ENCODE assay signal across 8 mouse cellular contexts in the genomic region with DNA sequence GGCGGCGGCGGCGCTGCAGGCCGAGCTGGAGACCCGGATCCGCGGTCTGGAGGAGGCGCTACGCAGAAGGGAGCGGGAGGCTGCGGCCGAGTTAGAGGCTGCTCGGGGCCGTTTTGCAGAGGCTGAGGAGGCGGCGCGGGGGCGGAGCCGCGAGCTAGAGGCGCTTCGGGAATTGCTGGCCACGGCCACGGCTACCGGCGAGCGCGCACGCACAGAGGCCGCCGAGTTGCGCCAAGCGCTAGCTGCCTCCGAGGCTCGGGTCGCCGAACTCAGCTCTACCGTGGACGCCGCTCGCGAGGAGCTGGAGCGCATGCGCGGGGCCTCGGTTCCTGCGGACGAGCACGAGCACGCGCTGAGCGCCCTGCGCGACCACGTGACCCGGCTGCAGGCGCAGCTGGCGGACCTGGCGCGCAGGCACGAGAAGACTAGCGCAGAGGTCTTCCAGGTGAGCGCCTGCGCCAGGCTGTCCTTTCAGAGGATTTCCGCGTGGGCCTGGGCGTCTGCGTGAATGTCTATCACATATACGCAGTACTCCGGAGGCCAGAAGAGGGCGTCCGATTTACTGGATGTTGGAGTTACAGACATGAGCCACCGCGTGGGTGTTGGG. TPM values are rescaled to one million over a fixed set of nuclear protein-coding genes. Genes with fewer than 3 reads are reported as not detected.
DNase-seq lines count a peak whose midpoint lies in the region; ATAC-seq and TF ChIP-seq lines count a peak whose summit lies in the region.

No protein-coding gene starts in this region.

- H3K36me3 ChIP-seq in embryonic facial prominence, embryonic 13.5 days: 0 out of 2 replicates have a peak, but pooled peaks cover 3% of the 10 kb centered on the region
- no peaks in the 10 kb centered on the region for H3K36me3 ChIP-seq in heart, adult 2 months (ENCODE audit: control insufficient read depth, insufficient read depth, low read length)
- H3K36me3 ChIP-seq in limb, embryonic 13.5 days: no peaks in the 10 kb centered on the region
- H3K36me3 ChIP-seq in midbrain, embryonic 16.5 days (ENCODE audit: control insufficient read depth, insufficient read depth, low read length): no peaks in the 10 kb centered on the region

- TF ChIP-seq CTCF in heart, adult 2 months (IDR thresholded peaks at IDR 0.05): peak; percentile 69

- ATAC-seq in embryonic facial prominence, embryonic 13.5 days (ENCODE audit: insufficient number of reproducible peaks, insufficient read depth, low FRiP score, low TSS enrichment, low read depth): peak; percentile 84
- ATAC-seq in limb, embryonic 13.5 days (ENCODE audit: low FRiP score, low read depth): peak; percentile 92
- ATAC-seq in midbrain, embryonic 16.5 days: peak; percentile 89

- TF ChIP-seq EP300 in heart, adult 2 months (IDR thresholded peaks at IDR 0.05; ENCODE audit: insufficient read depth, low read depth, low read length): no peak; the same call in 1 of the 2 replicates

- H3K79me2 ChIP-seq in heart, adult 2 months (replicated peaks; ENCODE audit: control insufficient read depth, insufficient read depth, low read length): no peaks in the 10 kb centered on the region

- peak; percentile 83 for TF ChIP-seq POLR2A in heart, adult 2 months (IDR thresholded peaks at IDR 0.05; ENCODE audit: insufficient read depth, low read depth, low read length)

- DNase-seq in 3134 (ENCODE audit: extremely low read depth, insufficient read length, low spot score): peak; percentile 99
- peak; percentile 97 to 98 for DNase-seq in adrenal gland, postnatal 36 days
- DNase-seq in heart, adult 2 months: peak; percentile 96 to 98
- peak; percentile 96 to 97 for DNase-seq in kidney, adult 8-10 months
- peak; percentile 87 to 95 for DNase-seq in spleen, postnatal 10 days (ENCODE audit: low spot score in 2 of 2)

- no peaks in the 10 kb centered on the region for H3K9me3 ChIP-seq in embryonic facial prominence, embryonic 13.5 days
- no peaks in the 10 kb centered on the region for H3K9me3 ChIP-seq in limb, embryonic 13.5 days
- no peaks in the 10 kb centered on the region for H3K9me3 ChIP-seq in midbrain, embryonic 16.5 days (replicated peaks; ENCODE audit: control insufficient read depth, low read length, poor library complexity, severe bottlenecking)

- peaks cover 24% of the 10 kb centered on the region for H3K4me1 ChIP-seq in embryonic facial prominence, embryonic 13.5 days
- peaks cover 3% of the 10 kb centered on the region for H3K4me1 ChIP-seq in heart, adult 2 months (ENCODE audit: control insufficient read depth, insufficient read depth, low read length)
- peaks cover 19% of the 10 kb centered on the region for H3K4me1 ChIP-seq in limb, embryonic 13.5 days
- peaks cover 29% of the 10 kb centered on the region for H3K4me1 ChIP-seq in midbrain, embryonic 16.5 days (ENCODE audit: control insufficient read depth, insufficient read depth, low read length)

- peak overlapping the region; percentile 83 for H3K4me3 ChIP-seq in embryonic facial prominence, embryonic 13.5 days
- peak overlapping the region; percentile 72 for H3K4me3 ChIP-seq in heart, adult 2 months
- H3K4me3 ChIP-seq in limb, embryonic 13.5 days: peak overlapping the region; percentile 81
- peak overlapping the region; percentile 75 for H3K4me3 ChIP-seq in midbrain, embryonic 16.5 days (ENCODE audit: low read depth, low read length)

- H3K27me3 ChIP-seq in embryonic facial prominence, embryonic 13.5 days: no peaks in the 10 kb centered on the region
- no peaks in the 10 kb centered on the region for H3K27me3 ChIP-seq in heart, adult 2 months (ENCODE audit: control insufficient read depth, insufficient read depth, low read length)
- no peaks in the 10 kb centered on the region for H3K27me3 ChIP-seq in limb, embryonic 13.5 days
- H3K27me3 ChIP-seq in midbrain, embryonic 16.5 days (ENCODE audit: control insufficient read depth, insufficient read depth, low read depth, low read length): no peaks in the 10 kb centered on the region

- H3K27ac ChIP-seq in embryonic facial prominence, embryonic 13.5 days: peak overlapping the region; percentile 97
- H3K27ac ChIP-seq in heart, adult 2 months: peak overlapping the region; percentile 97
- peak overlapping the region; percentile 98 for H3K27ac ChIP-seq in limb, embryonic 13.5 days
- H3K27ac ChIP-seq in midbrain, embryonic 16.5 days (ENCODE audit: low read length): peak overlapping the region; percentile 92

- intact Hi-C loops in heart, adult 2 months (cut with DNase I): loop anchor here (2.0 kb wide), 1 partner anchor 17 kb away; a partner anchor contains a TSS

- peak overlapping the region; percentile 89 for H3K4me2 ChIP-seq in embryonic facial prominence, embryonic 13.5 days
- peak overlapping the region; percentile 93 for H3K4me2 ChIP-seq in limb, embryonic 13.5 days (replicated peaks)
- H3K4me2 ChIP-seq in midbrain, embryonic 16.5 days (ENCODE audit: low read length): peak overlapping the region; percentile 78

- peak overlapping the region; percentile 97 for H3K9ac ChIP-seq in embryonic facial prominence, embryonic 13.5 days
- H3K9ac ChIP-seq in heart, adult 2 months (ENCODE audit: low read depth, low read length): peak overlapping the region; percentile 98
- peak overlapping the region; percentile 94 for H3K9ac ChIP-seq in limb, embryonic 13.5 days
- peak overlapping the region; percentile 86 for H3K9ac ChIP-seq in midbrain, embryonic 16.5 days (ENCODE audit: low read depth, low read length)

- under 1% methylated on average over 69 of the region's 75 CpGs for WGBS in embryonic facial prominence, embryonic 13.5 days
- under 1% methylated on average over 75 of the region's 75 CpGs for WGBS in heart, adult 2 months
- WGBS in limb, embryonic 13.5 days: under 1% methylated on average over 75 of the region's 75 CpGs
- WGBS in midbrain, embryonic 16.5 days: 1% methylated on average over 65 of the region's 75 CpGs

RNA-seq across cellular contexts. Expression of a gene that starts 5.3 kb away (rescaled TPM):
- total RNA-seq in adrenal gland, postnatal 36 days (2021): 1 to 10 TPM; 2.7 to 3.5 TPM
- polyA plus RNA-seq in embryonic facial prominence, embryonic 13.5 days (2015; fragmentation: Nextera tagmentation; extraction: Ambion mirVana): 5.7 and 7.3 TPM in 2 replicates
- total RNA-seq in heart, adult 2 months (2021): 1 to 10 TPM; 2.1 to 2.4 TPM
- polyA plus RNA-seq in heart, adult 2 months (2012; rRNA removed): 0.59 and 1.2 TPM in 2 replicates
- polyA plus RNA-seq in limb, embryonic 13.5 days (2015; fragmentation: Nextera tagmentation; extraction: Ambion mirVana): 5.1 and 5.3 TPM in 2 replicates
- polyA plus RNA-seq in midbrain, embryonic 16.5 days (2015; fragmentation: Nextera tagmentation; extraction: Ambion mirVana): 6.8 and 7.0 TPM in 2 replicates

RNA-seq across cellular contexts. Expression of a gene that starts 15.2 kb away (rescaled TPM):
- 10 to 100 TPM; 19.2 to 19.7 TPM for total RNA-seq in adrenal gland, postnatal 36 days (2021)
- 13.6 and 14.5 TPM in 2 replicates for polyA plus RNA-seq in embryonic facial prominence, embryonic 13.5 days (2015; fragmentation: Nextera tagmentation; extraction: Ambion mirVana)
- 1 to 10 TPM; 7.8 to 7.9 TPM for total RNA-seq in heart, adult 2 months (2021)
- 33.7 and 46.5 TPM in 2 replicates for polyA plus RNA-seq in heart, adult 2 months (2012; rRNA removed)
- 11.6 and 12.1 TPM in 2 replicates for polyA plus RNA-seq in limb, embryonic 13.5 days (2015; fragmentation: Nextera tagmentation; extraction: Ambion mirVana)
- polyA plus RNA-seq in midbrain, embryonic 16.5 days (2015; fragmentation: Nextera tagmentation; extraction: Ambion mirVana): 18.4 and 18.6 TPM in 2 replicates

RNA-seq across cellular contexts. Expression of a gene that starts 16.0 kb away (rescaled TPM):
- total RNA-seq in adrenal gland, postnatal 36 days (2021): 10 to 100 TPM; 17.6 to 20.8 TPM
- polyA plus RNA-seq in embryonic facial prominence, embryonic 13.5 days (2015; fragmentation: Nextera tagmentation; extraction: Ambion mirVana): 52.7 and 54.9 TPM in 2 replicates
- total RNA-seq in heart, adult 2 months (2021): 1 to 10 TPM; 7.0 to 7.9 TPM
- 11.5 and 15.4 TPM in 2 replicates for polyA plus RNA-seq in heart, adult 2 months (2012; rRNA removed)
- polyA plus RNA-seq in limb, embryonic 13.5 days (2015; fragmentation: Nextera tagmentation; extraction: Ambion mirVana): 60.3 and 61.9 TPM in 2 replicates
- 51.3 and 52.3 TPM in 2 replicates for polyA plus RNA-seq in midbrain, embryonic 16.5 days (2015; fragmentation: Nextera tagmentation; extraction: Ambion mirVana)

RNA-seq across cellular contexts. Expression of a gene that starts 37.5 kb away (rescaled TPM):
- total RNA-seq in adrenal gland, postnatal 36 days (2021): 1 to 10 TPM in 1 of 2 experiments, under 1 TPM in 1; 0.70 to 1.1 TPM
- polyA plus RNA-seq in embryonic facial prominence, embryonic 13.5 days (2015; fragmentation: Nextera tagmentation; extraction: Ambion mirVana): 1.3 and 2.0 TPM in 2 replicates
- 1 to 10 TPM; 2.5 to 3.7 TPM for total RNA-seq in heart, adult 2 months (2021)
- polyA plus RNA-seq in heart, adult 2 months (2012; rRNA removed): 1.9 and 2.5 TPM in 2 replicates
- polyA plus RNA-seq in limb, embryonic 13.5 days (2015; fragmentation: Nextera tagmentation; extraction: Ambion mirVana): 1.3 and 1.5 TPM in 2 replicates
- 1.9 and 2.0 TPM in 2 replicates for polyA plus RNA-seq in midbrain, embryonic 16.5 days (2015; fragmentation: Nextera tagmentation; extraction: Ambion mirVana)

RNA-seq across cellular contexts. Expression of a gene that starts 42.7 kb away (rescaled TPM):
- 10 to 100 TPM; 19.2 to 38.3 TPM for total RNA-seq in adrenal gland, postnatal 36 days (2021)
- 12.8 and 17.2 TPM in 2 replicates for polyA plus RNA-seq in embryonic facial prominence, embryonic 13.5 days (2015; fragmentation: Nextera tagmentation; extraction: Ambion mirVana)
- 1 to 10 TPM; 5.1 to 7.7 TPM for total RNA-seq in heart, adult 2 months (2021)
- polyA plus RNA-seq in heart, adult 2 months (2012; rRNA removed): 19.0 and 20.1 TPM in 2 replicates
- polyA plus RNA-seq in limb, embryonic 13.5 days (2015; fragmentation: Nextera tagmentation; extraction: Ambion mirVana): 13.8 and 18.4 TPM in 2 replicates
- polyA plus RNA-seq in midbrain, embryonic 16.5 days (2015; fragmentation: Nextera tagmentation; extraction: Ambion mirVana): 4.3 and 5.2 TPM in 2 replicates

Comparison
In these comparisons a context has a peak if more than half of its experiments do, and no peak if none do; other contexts are left out.
1. Peak in every context shown above with its lines: DNase-seq, ATAC-seq, H3K4me3 ChIP-seq and H3K27ac ChIP-seq.